Mouse (Mus musculus): Measurements from ENCODE around the gene Frmd6. TPM values are rescaled to one million over a fixed set of nuclear protein-coding genes. Genes with fewer than 3 reads are reported as not detected.

The Frmd6 gene
- total and polyA plus RNA-seq, 2 experiments from 2014 or later = 5.9 to 7.2 TPM

- no peak for ATAC-seq (ENCODE audit: low FRiP score)
- WGBS = 72% methylated on average over 11 of the region's 11 CpGs
Observed at GRCm38 (mm10) chr12:70849517-70850291, 24.4 kb downstream of the Frmd6 start.

GRCm38 (mm10) chr12:70851342-70851960 lies 26.1 kb downstream of the Frmd6 start:
- DNase-seq (ENCODE audit: low spot score) (no peak), ATAC-seq (ENCODE audit: low FRiP score) (no peak)
- H3K27ac ChIP-seq (ENCODE audit: low read depth, low read length) = no peak overlapping the region
- H3K27me3 ChIP-seq (ENCODE audit: insufficient read depth, low read length) = no peaks in the 10 kb centered on the region
- TF ChIP-seq CTCF (IDR thresholded peaks at IDR 0.05) = no peak
- no peaks in the 10 kb centered on the region for H3K36me3 ChIP-seq (ENCODE audit: insufficient read depth, low read length)
- H3K4me3 ChIP-seq (ENCODE audit: low read depth, low read length) = no peak overlapping the region
- H3K9ac ChIP-seq (replicated peaks; ENCODE audit: low read length, poor library complexity, severe bottlenecking) = no peak overlapping the region
- no peak overlapping the region for H3K4me2 ChIP-seq (ENCODE audit: low read depth, low read length, poor library complexity, severe bottlenecking)
- no peaks in the 10 kb centered on the region for H3K9me3 ChIP-seq (ENCODE audit: low read length)
- no peaks in the 10 kb centered on the region for H3K4me1 ChIP-seq (ENCODE audit: insufficient read depth, low read length)
- 38% methylated on average over 7 of the region's 7 CpGs for WGBS

More at GRCm38 (mm10) chr12:70849517-70850291, 24.4 kb downstream of the Frmd6 start:
- no peak overlapping the region for H3K9ac ChIP-seq (replicated peaks; ENCODE audit: low read length, poor library complexity, severe bottlenecking)
- H3K27me3 ChIP-seq (ENCODE audit: insufficient read depth, low read length) = no peaks in the 10 kb centered on the region
- no peaks in the 10 kb centered on the region for H3K36me3 ChIP-seq (ENCODE audit: insufficient read depth, low read length)
- no peak overlapping the region for H3K4me2 ChIP-seq (ENCODE audit: low read depth, low read length, poor library complexity, severe bottlenecking)
- H3K4me3 ChIP-seq (ENCODE audit: low read depth, low read length) = no peak overlapping the region
- H3K27ac ChIP-seq (ENCODE audit: low read depth, low read length) = no peak overlapping the region
- H3K9me3 ChIP-seq (ENCODE audit: low read length) = no peaks in the 10 kb centered on the region
- H3K4me1 ChIP-seq (ENCODE audit: insufficient read depth, low read length) = no peaks in the 10 kb centered on the region
- TF ChIP-seq CTCF (IDR thresholded peaks at IDR 0.05) = no peak
- DNase-seq (ENCODE audit: low spot score) = no peak

- WGBS = 58% methylated on average over 6 of the region's 6 CpGs
- Histone ChIP-seq H3K9me3 (ENCODE audit: low read length) (no peaks in the 10 kb centered on the region), H3K36me3 (ENCODE audit: insufficient read depth, low read length) (no peaks in the 10 kb centered on the region), H3K27me3 (ENCODE audit: insufficient read depth, low read length) (no peaks in the 10 kb centered on the region), H3K9ac (replicated peaks; ENCODE audit: low read length, poor library complexity, severe bottlenecking) (no peak overlapping the region), H3K4me3 (ENCODE audit: low read depth, low read length) (no peak overlapping the region), H3K4me1 (ENCODE audit: insufficient read depth, low read length) (no peaks in the 10 kb centered on the region), H3K27ac (ENCODE audit: low read depth, low read length) (no peak overlapping the region), H3K4me2 (ENCODE audit: low read depth, low read length, poor library complexity, severe bottlenecking) (no peak overlapping the region)
- ATAC-seq (ENCODE audit: low FRiP score) (no peak), DNase-seq (ENCODE audit: low spot score) (no peak)
- no peak for TF ChIP-seq CTCF (IDR thresholded peaks at IDR 0.05)
Observed at GRCm38 (mm10) chr12:70853026-70853425, 27.7 kb downstream of the Frmd6 start.

GRCm38 (mm10) chr12:70855678-70856077 lies 30.4 kb downstream of the Frmd6 start:
- no peak overlapping the region for H3K4me2 ChIP-seq (ENCODE audit: low read depth, low read length, poor library complexity, severe bottlenecking)
- no peak overlapping the region for H3K4me3 ChIP-seq (ENCODE audit: low read depth, low read length)

GRCm38 (mm10) chr12:70856776-70857175 lies 31.5 kb downstream of the Frmd6 start:
- no peak for TF ChIP-seq CTCF (IDR thresholded peaks at IDR 0.05)
- DNase-seq (ENCODE audit: low spot score) (no peak), ATAC-seq (ENCODE audit: low FRiP score) (no peak)
- no peaks in the 10 kb centered on the region for H3K36me3 ChIP-seq (ENCODE audit: insufficient read depth, low read length)
- no peaks in the 10 kb centered on the region for H3K27me3 ChIP-seq (ENCODE audit: insufficient read depth, low read length)
- H3K4me1 ChIP-seq (ENCODE audit: insufficient read depth, low read length) = no peaks in the 10 kb centered on the region
- H3K4me3 ChIP-seq (ENCODE audit: low read depth, low read length) = no peak overlapping the region
- no peak overlapping the region for H3K9ac ChIP-seq (replicated peaks; ENCODE audit: low read length, poor library complexity, severe bottlenecking)
- H3K27ac ChIP-seq (ENCODE audit: low read depth, low read length) = no peak overlapping the region
- H3K4me2 ChIP-seq (ENCODE audit: low read depth, low read length, poor library complexity, severe bottlenecking) = no peak overlapping the region
- no peaks in the 10 kb centered on the region for H3K9me3 ChIP-seq (ENCODE audit: low read length)
- WGBS = 91% methylated on average over 4 of the region's 4 CpGs

More at GRCm38 (mm10) chr12:70855678-70856077, 30.4 kb downstream of the Frmd6 start:
- no peak overlapping the region for H3K27ac ChIP-seq (ENCODE audit: low read depth, low read length)
- no peaks in the 10 kb centered on the region for H3K9me3 ChIP-seq (ENCODE audit: low read length)
- H3K36me3 ChIP-seq (ENCODE audit: insufficient read depth, low read length) = no peaks in the 10 kb centered on the region
- no peak for ATAC-seq (ENCODE audit: low FRiP score)
- H3K9ac ChIP-seq (replicated peaks; ENCODE audit: low read length, poor library complexity, severe bottlenecking) = no peak overlapping the region
- 81% methylated on average over 6 of the region's 6 CpGs for WGBS
- H3K4me1 ChIP-seq (ENCODE audit: insufficient read depth, low read length) = no peaks in the 10 kb centered on the region
- TF ChIP-seq CTCF (IDR thresholded peaks at IDR 0.05) = no peak
- no peaks in the 10 kb centered on the region for H3K27me3 ChIP-seq (ENCODE audit: insufficient read depth, low read length)
- DNase-seq (ENCODE audit: low spot score) = no peak

- Histone ChIP-seq H3K9me3 (ENCODE audit: low read length) (no peaks in the 10 kb centered on the region), H3K27ac (ENCODE audit: low read depth, low read length) (no peak overlapping the region), H3K4me2 (ENCODE audit: low read depth, low read length, poor library complexity, severe bottlenecking) (no peak overlapping the region), H3K4me1 (ENCODE audit: insufficient read depth, low read length) (no peaks in the 10 kb centered on the region), H3K4me3 (ENCODE audit: low read depth, low read length) (no peak overlapping the region), H3K36me3 (ENCODE audit: insufficient read depth, low read length) (no peaks in the 10 kb centered on the region), H3K27me3 (ENCODE audit: insufficient read depth, low read length) (no peaks in the 10 kb centered on the region), H3K9ac (replicated peaks; ENCODE audit: low read length, poor library complexity, severe bottlenecking) (no peak overlapping the region)
- no peak for DNase-seq (ENCODE audit: low spot score)
- 56% methylated on average over 7 of the region's 7 CpGs for WGBS
- TF ChIP-seq CTCF (IDR thresholded peaks at IDR 0.05) = no peak
- ATAC-seq (ENCODE audit: low FRiP score) = no peak
Observed at GRCm38 (mm10) chr12:70863281-70863680, 38.0 kb downstream of the Frmd6 start.
